Mouse (Mus musculus) embryonic facial prominence, embryonic 11.5 days (tissue): ENCODE data around the gene Tmprss12. TPM values are rescaled to one million over a fixed set of nuclear protein-coding genes. Genes with fewer than 3 reads are reported as not detected.
"Not testable (repeated sequence)": the region's sequence is repeated elsewhere in the genome, so short reads cannot be mapped to it uniquely, and the experiment has no call there.

Experiments
- ATAC-seq: fragments of 200-750 bp; cut with Nextera tagmentation; replicated peaks from 2 replicates; pipeline ENCODE4 v1.8.0; 2017; ENCODE audit warnings: low read depth; ENCODE audit not compliant: insufficient number of reproducible peaks, low FRiP score, low TSS enrichment
- DNase-seq: peaks from one replicate; pipeline ENCODE4 v3.0.0-alpha.2; 2015; ENCODE audit warnings: low spot score
- H3K27ac ChIP-seq: fragments of 300-500 bp; sonication (generic); replicated peaks from 2 replicates; pipeline ENCODE4 v1.5.1; 2014; ENCODE audit warnings: mild to moderate bottlenecking, low read depth, low read length, control low read depth
- H3K27me3 ChIP-seq: fragments of 300-500 bp; sonication (generic); 2 replicates; pipeline ENCODE4 v1.6.1; 2014; ENCODE audit warnings: mild to moderate bottlenecking, low read length, moderate library complexity, mixed read lengths; ENCODE audit not compliant: control insufficient read depth, insufficient read depth
- H3K36me3 ChIP-seq: fragments of 300-500 bp; sonication (generic); replicated peaks from 2 replicates; pipeline ENCODE4 v1.6.1; 2014; ENCODE audit warnings: low read depth, mild to moderate bottlenecking, low read length, moderate library complexity, mixed read lengths; ENCODE audit not compliant: control insufficient read depth, insufficient read depth
- H3K4me1 ChIP-seq: fragments of 300-500 bp; sonication (generic); 2 replicates; pipeline ENCODE4 v1.6.1; 2014; ENCODE audit warnings: low read length, mixed read lengths; ENCODE audit not compliant: control insufficient read depth, insufficient read depth
- H3K4me2 ChIP-seq: fragments of 300-500 bp; sonication (generic); 2 replicates; pipeline ENCODE4 v1.6.1; 2014; ENCODE audit warnings: low read depth, mild to moderate bottlenecking, control low read depth, low read length, moderate library complexity
- H3K4me3 ChIP-seq: fragments of 300-500 bp; sonication (generic); 2 replicates; pipeline ENCODE4 v1.5.1; 2014; ENCODE audit warnings: low read depth, low read length, control low read depth
- H3K9ac ChIP-seq: fragments of 300-500 bp; sonication (generic); replicated peaks from 2 replicates; pipeline ENCODE4 v1.6.1; 2014; ENCODE audit warnings: mild to moderate bottlenecking, control low read depth, low read length
- H3K9me3 ChIP-seq: fragments of 300-500 bp; sonication (generic); replicated peaks from 2 replicates; pipeline ENCODE4 v1.6.1; 2016; ENCODE audit warnings: mild to moderate bottlenecking, low read length, inconsistent platforms, mixed read lengths; ENCODE audit not compliant: control insufficient read depth
- WGBS: fragments of 180-500 bp; shearing (Covaris S2); extraction: QIAGEN DNeasy Blood & Tissue Kit; methylation state at CpG from one replicate; pipeline ENCODE4 v1.1.7; 2014; 5-methylcytosine and 5-hydroxymethylcytosine counted together
- polyA plus RNA-seq: library from polyadenylated mRNA; unstranded; fragments of >200 nt; fragmentation: Nextera tagmentation; extraction: Ambion mirVana; gene quantifications from 2 replicates; pipeline ENCODE4 v1.2.1, GENCODE M21; 2014

Gene Tmprss12
- polyA plus RNA-seq, 1 experiment from 2014 or later, result not detected

- H3K4me1 ChIP-seq, result no peaks in the 10 kb centered on the region
- H3K9me3 ChIP-seq, result no peaks in the 10 kb centered on the region
- H3K27ac ChIP-seq, result peak within 1 kb of the TSS; percentile 59
- H3K36me3 ChIP-seq, result no peaks in the 10 kb centered on the region
- peak; percentile 75 for DNase-seq
- no peaks in the 10 kb centered on the region for H3K27me3 ChIP-seq
- 2% methylated on average over 21 of the region's 30 CpGs for WGBS
- H3K4me2 ChIP-seq, result peak within 1 kb of the TSS; percentile 66
- ATAC-seq, result peak; percentile 86
- H3K9ac ChIP-seq, result peak within 1 kb of the TSS; percentile 68
- peak within 1 kb of the TSS; percentile 45 for H3K4me3 ChIP-seq
Observed at GRCm38 (mm10) chr15:100304019-100304991, 23.7 kb downstream of the Tmprss12 start, which contains the start of gene Mettl7a1. Mettl7a1 (plus strand) TSS chr15:100304140.

GRCm38 (mm10) chr15:100306201-100306600 lies 25.6 kb downstream of the Tmprss12 start:
- Histone ChIP-seq H3K27me3 (no peaks in the 10 kb centered on the region), H3K4me1 (no peaks in the 10 kb centered on the region), H3K9me3 (no peaks in the 10 kb centered on the region), H3K36me3 (no peaks in the 10 kb centered on the region), H3K27ac (no peak overlapping the region), H3K9ac (no peak overlapping the region), H3K4me2 (no peak overlapping the region), H3K4me3 (no peak overlapping the region)
- no peak for ATAC-seq
- DNase-seq, result no peak
- WGBS, result 89% methylated on average over 2 of the region's 2 CpGs

- ATAC-seq, H3K9me3 ChIP-seq, H3K27ac ChIP-seq, H3K27me3 ChIP-seq, H3K9ac ChIP-seq, H3K4me2 ChIP-seq, H3K4me3 ChIP-seq, H3K4me1 ChIP-seq, H3K36me3 ChIP-seq: not testable (repeated sequence)
- WGBS, result 35% methylated on average over 10 of the region's 11 CpGs
- DNase-seq, result peak; percentile 66
Observed at GRCm38 (mm10) chr15:100307438-100308096, 26.9 kb downstream of the Tmprss12 start.

GRCm38 (mm10) chr15:100312346-100312745 lies 31.7 kb downstream of the Tmprss12 start:
- ATAC-seq, result no peak
- WGBS, result 92% methylated on average over 2 of the region's 2 CpGs
- H3K9ac ChIP-seq, result no peak overlapping the region

GRCm38 (mm10) chr15:100314448-100315145 lies 34.0 kb downstream of the Tmprss12 start:
- Histone ChIP-seq H3K9me3 (no peaks in the 10 kb centered on the region), H3K4me1 (no peaks in the 10 kb centered on the region), H3K4me3 (no peak overlapping the region), H3K36me3 (no peaks in the 10 kb centered on the region), H3K4me2 (no peak overlapping the region), H3K27me3 (no peaks in the 10 kb centered on the region), H3K9ac (no peak overlapping the region), H3K27ac (no peak overlapping the region)
- ATAC-seq (no peak), DNase-seq (no peak)
- 95% methylated on average over 5 of the region's 5 CpGs for WGBS

More at GRCm38 (mm10) chr15:100312346-100312745, 31.7 kb downstream of the Tmprss12 start:
- no peak overlapping the region for H3K27ac ChIP-seq
- no peaks in the 10 kb centered on the region for H3K9me3 ChIP-seq
- H3K4me2 ChIP-seq, result no peak overlapping the region
- no peaks in the 10 kb centered on the region for H3K36me3 ChIP-seq
- no peaks in the 10 kb centered on the region for H3K27me3 ChIP-seq
- no peaks in the 10 kb centered on the region for H3K4me1 ChIP-seq
- DNase-seq, result no peak
- no peak overlapping the region for H3K4me3 ChIP-seq

GRCm38 (mm10) chr15:100318014-100318671 lies 37.5 kb downstream of the Tmprss12 start:
- H3K27ac ChIP-seq, H3K27me3 ChIP-seq, ATAC-seq, H3K4me2 ChIP-seq, H3K4me3 ChIP-seq, H3K4me1 ChIP-seq, H3K9me3 ChIP-seq, H3K36me3 ChIP-seq, H3K9ac ChIP-seq, DNase-seq: not testable (repeated sequence)
- 65% methylated on average over 4 of the region's 4 CpGs for WGBS

- WGBS, result 80% methylated on average over 1 of the region's 1 CpGs
- no peak overlapping the region for H3K27ac ChIP-seq
- H3K27me3 ChIP-seq, result no peaks in the 10 kb centered on the region
- ATAC-seq (no peak), DNase-seq (no peak)
- H3K9me3 ChIP-seq, result no peaks in the 10 kb centered on the region
- H3K36me3 ChIP-seq, result no peaks in the 10 kb centered on the region
- H3K4me3 ChIP-seq, result no peak overlapping the region
- no peak overlapping the region for H3K9ac ChIP-seq
- no peaks in the 10 kb centered on the region for H3K4me1 ChIP-seq
- H3K4me2 ChIP-seq, result no peak overlapping the region
Observed at GRCm38 (mm10) chr15:100319884-100320283, 39.2 kb downstream of the Tmprss12 start.
